Mouse (Mus musculus) kidney, adult 2 months (tissue): ENCODE measurements around the gene Tfip11.

ENCODE experiments used
- CTCF ChIP-seq: fragments of 200-500 bp; conservative IDR thresholded peaks from 2 replicates; pipeline ENCODE4 v1.5.1; 2011; ENCODE audit warnings: low read depth, mild to moderate bottlenecking, control low read depth, low read length, moderate library complexity, mixed read lengths; ENCODE audit not compliant: insufficient read depth, insufficient read length
- POLR2A ChIP-seq: fragments of 200-500 bp; IDR thresholded peaks from one replicate; pipeline ENCODE4 v1.6.1; 2011; ENCODE audit warnings: low read depth, low read length, control low read depth

GRCm38 (mm10) chr5:112355910-112356309, 29.8 kb downstream of the Tfip11 start, which contains the start of gene Gm6583:
- no peak for TF ChIP-seq CTCF
- no peak for TF ChIP-seq POLR2A
